Mouse (Mus musculus) ES-Bruce4 (cell line): ENCODE results near the gene Glrp1.

Experiments
- CTCF ChIP-seq: IDR thresholded peaks from one replicate; pipeline ENCODE4 v1.8.1; 2011; ENCODE audit warnings: low read depth, low read length
- EP300 ChIP-seq: IDR thresholded peaks from 2 replicates; pipeline ENCODE4 v1.6.1; 2011; ENCODE audit warnings: low read depth, low read length; ENCODE audit not compliant: insufficient read depth
- POLR2A ChIP-seq: IDR thresholded peaks from one replicate; pipeline ENCODE4 v1.8.1; 2011; ENCODE audit warnings: low read length; ENCODE audit not compliant: insufficient read depth

GRCm38 (mm10) chr1:88490164-88490563, 19.7 kb downstream of the Glrp1 start:
- no peak for TF ChIP-seq EP300
- TF ChIP-seq CTCF: no peak
- TF ChIP-seq POLR2A: peak; percentile 50
